Mouse (Mus musculus) adrenal gland, postnatal 14 days (tissue): ENCODE data around the gene Selenoo. TPM values are rescaled to one million over a fixed set of nuclear protein-coding genes. Genes with fewer than 3 reads are reported as not detected.
A peak's percentile ranks its signal among the peaks of the same experiment; 100 is the strongest.

Experiments used
- DNase-seq: peaks from one replicate; pipeline ENCODE4 v3.0.0; 2021; ENCODE audit warnings: mixed read lengths
- total RNA-seq: library from RNA; stranded (reverse); gene quantifications from 2 replicates; pipeline ENCODE4 v1.2.3, GENCODE M21; 2021

Gene Selenoo
- total RNA-seq, 1 experiment from 2014 or later = 35.4 TPM

- no peak for DNase-seq
Observed at GRCm38 (mm10) chr15:89148496-89149270, 59.8 kb downstream of the Selenoo start.

- DNase-seq = peak; percentile 49
Observed at GRCm38 (mm10) chr15:89149271-89150040, 60.6 kb downstream of the Selenoo start, which contains the start of gene Mapk11. Gene Mapk11, minus strand, starts transcription at chr15:89149628.

Other genes starting within 250 kb of the Selenoo start
- 70.9 and 76.5 TPM in 2 replicates for gene Pim3, start 226.9 kb upstream of the Selenoo start, total RNA-seq
- gene Ttll8, start 134.7 kb upstream of the Selenoo start, total RNA-seq = 0.11 TPM in 1 of 2 replicates, not detected in the other
- gene Mlc1, start 110.1 kb upstream of the Selenoo start, total RNA-seq = 0.30 TPM in 1 of 2 replicates, not detected in the other
- gene Mov10l1, start 106.2 kb upstream of the Selenoo start, total RNA-seq = not detected in 2 replicates
- gene Panx2, start 29.4 kb upstream of the Selenoo start, total RNA-seq = 0.52 and 1.6 TPM in 2 replicates
- 38.2 and 47.1 TPM in 2 replicates for gene Trabd, start 14.0 kb upstream of the Selenoo start, total RNA-seq
- gene Tubgcp6, start 34.0 kb downstream of the Selenoo start, total RNA-seq = 13.3 and 15.7 TPM in 2 replicates
- 11.9 and 13.2 TPM in 2 replicates for gene Hdac10, start 39.6 kb downstream of the Selenoo start, total RNA-seq
- gene Mapk12, start 51.6 kb downstream of the Selenoo start, total RNA-seq = 8.6 and 9.6 TPM in 2 replicates
- gene Mapk11, start 60.5 kb downstream of the Selenoo start, total RNA-seq = 5.3 and 6.4 TPM in 2 replicates
- 83.2 and 110 TPM in 2 replicates for gene Plxnb2, start 91.7 kb downstream of the Selenoo start, total RNA-seq
- gene Dennd6b, start 107.4 kb downstream of the Selenoo start, total RNA-seq = 5.0 and 6.2 TPM in 2 replicates
- gene Ppp6r2, start 122.5 kb downstream of the Selenoo start, total RNA-seq = 41.1 and 52.4 TPM in 2 replicates
- 74.0 and 99.4 TPM in 2 replicates for gene Sbf1, start 226.2 kb downstream of the Selenoo start, total RNA-seq
- not detected in 2 replicates for gene Adm2, start 233.6 kb downstream of the Selenoo start, total RNA-seq
- not detected in 2 replicates for gene Miox, start 245.3 kb downstream of the Selenoo start, total RNA-seq